Mouse (Mus musculus) telencephalon, adult 2 months (tissue): ENCODE results near the gene Ntf5.
A peak's percentile ranks its signal among the peaks of the same experiment; 100 is the strongest.
"Not testable (repeated sequence)": the region's sequence is repeated elsewhere in the genome, so short reads cannot be mapped to it uniquely, and the experiment has no call there.

Source experiments
- DNase-seq: peaks from one replicate; pipeline ENCODE4 v3.0.0-alpha.2; 2011; ENCODE audit warnings: low read depth, low spot score

The Ntf5 gene

GRCm38 (mm10) chr7:45413113-45413863 is at the start of gene Ntf5:
Gene Ntf5, plus strand, starts transcription at chr7:45413695.
- DNase-seq, result no peak

GRCm38 (mm10) chr7:45363983-45364382 is 49.5 kb upstream of the Ntf5 start:
- no peak for DNase-seq

GRCm38 (mm10) chr7:45365742-45366651 is 47.5 kb upstream of the Ntf5 start:
- DNase-seq, result no peak

- DNase-seq, result no peak
These were observed 46.9 kb upstream of the Ntf5 start, which contains the start of gene Ppfia3 for GRCm38 (mm10) chr7:45366652-45367019. Gene Ppfia3, minus strand, starts transcription at chr7:45367019.

GRCm38 (mm10) chr7:45367020-45367880 is 46.2 kb upstream of the Ntf5 start:
- peak; percentile 95 for DNase-seq

- no peak for DNase-seq
These were observed 45.3 kb upstream of the Ntf5 start for GRCm38 (mm10) chr7:45368178-45368577.

GRCm38 (mm10) chr7:45369022-45369745 is 44.3 kb upstream of the Ntf5 start:
- no peak for DNase-seq

- no peak for DNase-seq
These were observed 43.5 kb upstream of the Ntf5 start for GRCm38 (mm10) chr7:45369836-45370474.

- DNase-seq, result peak; percentile 90
These were observed 42.8 kb upstream of the Ntf5 start, which contains the start of gene Lin7b for GRCm38 (mm10) chr7:45370475-45371311. Gene Lin7b, minus strand, starts transcription at chr7:45370583.

- no peak for DNase-seq
These were observed 41.1 kb upstream of the Ntf5 start for GRCm38 (mm10) chr7:45372371-45372770.

- no peak for DNase-seq
These were observed 38.9 kb upstream of the Ntf5 start for GRCm38 (mm10) chr7:45374620-45375019.

GRCm38 (mm10) chr7:45376057-45376456 is 37.4 kb upstream of the Ntf5 start:
- no peak for DNase-seq

GRCm38 (mm10) chr7:45386077-45386476 is 27.4 kb upstream of the Ntf5 start:
- no peak for DNase-seq

GRCm38 (mm10) chr7:45395129-45395541 is 18.4 kb upstream of the Ntf5 start:
- DNase-seq, result peak; percentile 71

- peak; percentile 100 for DNase-seq
These were observed 17.7 kb upstream of the Ntf5 start, which contains the start of gene Snrnp70 for GRCm38 (mm10) chr7:45395578-45396336. Gene Snrnp70, minus strand, starts transcription at chr7:45395742.

- DNase-seq, result not testable (repeated sequence)
These were observed 17.1 kb upstream of the Ntf5 start for GRCm38 (mm10) chr7:45396337-45396775.

GRCm38 (mm10) chr7:45396787-45397186 is 16.7 kb upstream of the Ntf5 start:
- DNase-seq, result no peak

GRCm38 (mm10) chr7:45401521-45402085 is 11.9 kb upstream of the Ntf5 start:
- DNase-seq, result no peak
